Mouse (Mus musculus) adrenal gland, postnatal 10 days (tissue): Measurements from ENCODE around the gene Wdr35. TPM values are rescaled to one million over a fixed set of nuclear protein-coding genes. Genes with fewer than 3 reads are reported as not detected.

Experiments used
- DNase-seq: peaks from one replicate; pipeline ENCODE4 v3.0.0; 2021; ENCODE audit warnings: mixed read lengths
- total RNA-seq, 2 experiments: library from RNA; stranded (reverse); gene quantifications; 2 replicates each; pipeline ENCODE4 v1.2.3; 2021

Gene Wdr35
- total RNA-seq, 2 experiments from 2014 or later = 12.4 to 15.4 TPM

GRCm38 (mm10) chr12:9052075-9052829, 78.6 kb downstream of the Wdr35 start:
- peak; percentile 89 for DNase-seq

GRCm38 (mm10) chr12:9053345-9053744, 79.7 kb downstream of the Wdr35 start:
- no peak for DNase-seq

GRCm38 (mm10) chr12:9054012-9054411, 80.3 kb downstream of the Wdr35 start:
- DNase-seq = peak; percentile 83

- DNase-seq = no peak
These were observed 81.6 kb downstream of the Wdr35 start for GRCm38 (mm10) chr12:9055269-9055668.

- DNase-seq = no peak
These were observed 85.8 kb downstream of the Wdr35 start for GRCm38 (mm10) chr12:9059502-9059901.

- DNase-seq = no peak
These were observed 86.3 kb downstream of the Wdr35 start for GRCm38 (mm10) chr12:9059965-9060364.

GRCm38 (mm10) chr12:9063611-9064010, 89.9 kb downstream of the Wdr35 start:
- DNase-seq = no peak

GRCm38 (mm10) chr12:9071058-9071457, 97.4 kb downstream of the Wdr35 start:
- no peak for DNase-seq

- DNase-seq = no peak
These were observed 97.8 kb downstream of the Wdr35 start for GRCm38 (mm10) chr12:9071493-9071892.

GRCm38 (mm10) chr12:9077554-9078125, 103.9 kb downstream of the Wdr35 start:
- DNase-seq = no peak

Other genes starting within 250 kb of the Wdr35 start
- 10 to 100 TPM; 27.2 to 42.0 TPM for gene Sdc1, start 202.6 kb upstream of the Wdr35 start, total RNA-seq
- 100 to 1,000 TPM; 391 to 397 TPM for gene Laptm4a, start 52.2 kb upstream of the Wdr35 start, total RNA-seq
- under 1 TPM in 1 of 2 experiments, not detected in 1; 0.30 TPM for gene Matn3, start 26.0 kb upstream of the Wdr35 start, total RNA-seq
- 10 to 100 TPM; 15.6 to 15.7 TPM for gene Ttc32, start 56.1 kb downstream of the Wdr35 start, total RNA-seq